Mouse (Mus musculus): ENCODE data around the gene E330017A01Rik. TPM values are rescaled to one million over a fixed set of nuclear protein-coding genes. Genes with fewer than 3 reads are reported as not detected.

Gene E330017A01Rik
- polyA plus RNA-seq, 1 experiment from 2014 or later: not detected

DNA sequence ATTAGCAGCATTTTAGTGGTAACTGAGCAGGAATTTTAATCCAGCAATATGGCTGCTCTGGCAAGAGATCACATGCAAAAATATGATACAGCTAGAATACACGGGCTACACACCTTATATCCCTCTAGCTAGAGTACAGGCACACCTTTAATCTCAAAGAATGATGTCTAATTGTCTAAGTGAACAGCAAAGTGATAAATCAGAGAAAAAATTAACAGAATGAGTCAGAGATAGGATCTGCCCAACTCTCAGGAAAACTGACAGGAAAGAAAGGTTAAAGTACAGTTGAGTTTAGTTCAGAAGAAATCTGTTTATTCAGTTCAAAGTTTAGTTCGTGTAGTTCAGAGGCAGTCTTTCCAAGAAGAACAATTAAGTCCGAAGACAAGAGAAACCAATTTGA is 47.2 kb downstream of the E330017A01Rik start:
- H3K4me2 ChIP-seq: no peak overlapping the region
- no peak overlapping the region for H3K9ac ChIP-seq (replicated peaks)
- H3K36me3 ChIP-seq: no peaks in the 10 kb centered on the region
- no peak overlapping the region for H3K4me3 ChIP-seq (replicated peaks)
- no peak for ATAC-seq (ENCODE audit: insufficient number of reproducible peaks, insufficient read depth, low FRiP score, low TSS enrichment, low read depth)
- no peak overlapping the region for H3K27ac ChIP-seq
- WGBS: 81% methylated on average over 3 of the region's 3 CpGs
- no peaks in the 10 kb centered on the region for H3K27me3 ChIP-seq
- H3K9me3 ChIP-seq: no peaks in the 10 kb centered on the region
- H3K4me1 ChIP-seq (replicated peaks): no peaks in the 10 kb centered on the region

- Histone ChIP-seq H3K9me3 (no peaks in the 10 kb centered on the region), H3K9ac (replicated peaks) (no peak overlapping the region), H3K4me3 (replicated peaks) (no peak overlapping the region), H3K27ac (no peak overlapping the region), H3K27me3 (no peaks in the 10 kb centered on the region), H3K4me2 (no peak overlapping the region), H3K36me3 (no peaks in the 10 kb centered on the region), H3K4me1 (replicated peaks) (no peaks in the 10 kb centered on the region)
- no peak for ATAC-seq (ENCODE audit: insufficient number of reproducible peaks, insufficient read depth, low FRiP score, low TSS enrichment, low read depth)
Measured at GRCm38 (mm10) chr16:58589444-58589843, 49.1 kb downstream of the E330017A01Rik start.

Other genes starting within 250 kb of the E330017A01Rik start
- 7.0 and 10.0 TPM in 2 replicates for gene Dcbld2, start 230.3 kb downstream of the E330017A01Rik start, polyA plus RNA-seq (2016; fragmentation: Nextera tagmentation; extraction: Ambion mirVana)
- 17.8 and 19.3 TPM in 2 replicates for gene St3gal6, start 114.5 kb downstream of the E330017A01Rik start, polyA plus RNA-seq (2016; fragmentation: Nextera tagmentation; extraction: Ambion mirVana)
- gene Gm813, start 21.8 kb downstream of the E330017A01Rik start, polyA plus RNA-seq (2016; fragmentation: Nextera tagmentation; extraction: Ambion mirVana): not detected in 2 replicates
- 23.0 and 23.4 TPM in 2 replicates for gene Cpox, start 31.6 kb upstream of the E330017A01Rik start, polyA plus RNA-seq (2016; fragmentation: Nextera tagmentation; extraction: Ambion mirVana)
- not detected in 2 replicates for gene Gpr15, start 80.3 kb upstream of the E330017A01Rik start, polyA plus RNA-seq (2016; fragmentation: Nextera tagmentation; extraction: Ambion mirVana)
- gene Cldnd1, start 89.2 kb upstream of the E330017A01Rik start, polyA plus RNA-seq (2016; fragmentation: Nextera tagmentation; extraction: Ambion mirVana): 105 and 119 TPM in 2 replicates
- gene Olfr172, start 124.4 kb upstream of the E330017A01Rik start, polyA plus RNA-seq (2016; fragmentation: Nextera tagmentation; extraction: Ambion mirVana): not detected in 2 replicates
- gene Olfr173, start 161.5 kb upstream of the E330017A01Rik start, polyA plus RNA-seq (2016; fragmentation: Nextera tagmentation; extraction: Ambion mirVana): not detected in 2 replicates
- not detected in 2 replicates for gene Olfr175-ps1, start 188.0 kb upstream of the E330017A01Rik start, polyA plus RNA-seq (2016; fragmentation: Nextera tagmentation; extraction: Ambion mirVana)
- not detected in 2 replicates for gene Olfr177, start 236.0 kb upstream of the E330017A01Rik start, polyA plus RNA-seq (2016; fragmentation: Nextera tagmentation; extraction: Ambion mirVana)

Measured in limb, embryonic 12.5 days (tissue).